Mouse (Mus musculus): ENCODE data around the gene Abhd14b.
A peak's percentile ranks its signal among the peaks of the same experiment; 100 is the strongest.

Abhd14b gene

GRCm38 (mm10) chr9:106447348-106447747, at the start of gene Abhd14b, which contains the start of gene Abhd14a:
Gene Abhd14b, plus strand, starts transcription at chr9:106447459.
Gene Abhd14a, minus strand, starts transcription at chr9:106447678.
- DNase-seq: peak; percentile 94

- no peak for DNase-seq
Measured at GRCm38 (mm10) chr9:106397733-106398132, 49.5 kb upstream of the Abhd14b start.

- DNase-seq: no peak
Measured at GRCm38 (mm10) chr9:106398667-106399311, 48.5 kb upstream of the Abhd14b start.

- DNase-seq: no peak
Measured at GRCm38 (mm10) chr9:106399808-106400207, 47.5 kb upstream of the Abhd14b start.

- no peak for DNase-seq
Measured at GRCm38 (mm10) chr9:106402149-106402548, 45.1 kb upstream of the Abhd14b start.

- DNase-seq: peak; percentile 79
Measured at GRCm38 (mm10) chr9:106402607-106403375, 44.5 kb upstream of the Abhd14b start.

- no peak for DNase-seq
Measured at GRCm38 (mm10) chr9:106405275-106405674, 42.0 kb upstream of the Abhd14b start.

- DNase-seq: no peak
Measured at GRCm38 (mm10) chr9:106406443-106407078, 40.7 kb upstream of the Abhd14b start.

GRCm38 (mm10) chr9:106409096-106409495, 38.2 kb upstream of the Abhd14b start:
- DNase-seq: no peak

- DNase-seq: no peak
Measured at GRCm38 (mm10) chr9:106410086-106410650, 37.1 kb upstream of the Abhd14b start.

- DNase-seq: peak; percentile 65
Measured at GRCm38 (mm10) chr9:106411091-106411594, 36.1 kb upstream of the Abhd14b start.

GRCm38 (mm10) chr9:106411729-106412128, 35.5 kb upstream of the Abhd14b start:
- DNase-seq: no peak

GRCm38 (mm10) chr9:106412210-106412609, 35.0 kb upstream of the Abhd14b start:
- DNase-seq: no peak

- DNase-seq: no peak
Measured at GRCm38 (mm10) chr9:106413606-106414005, 33.7 kb upstream of the Abhd14b start.

GRCm38 (mm10) chr9:106416826-106417225, 30.4 kb upstream of the Abhd14b start:
- DNase-seq: no peak

GRCm38 (mm10) chr9:106417841-106418625, 29.2 kb upstream of the Abhd14b start:
- peak; percentile 95 for DNase-seq

- DNase-seq: no peak
Measured at GRCm38 (mm10) chr9:106420608-106421007, 26.7 kb upstream of the Abhd14b start.

GRCm38 (mm10) chr9:106421033-106421864, 26.0 kb upstream of the Abhd14b start:
- DNase-seq: no peak

- DNase-seq: peak; percentile 88
Measured at GRCm38 (mm10) chr9:106421865-106422160, 25.4 kb upstream of the Abhd14b start.

GRCm38 (mm10) chr9:106428719-106429220, 18.5 kb upstream of the Abhd14b start:
- DNase-seq: no peak
